Mouse (Mus musculus): ENCODE results near the gene Perp.
A peak's percentile ranks its signal among the peaks of the same experiment; 100 is the strongest.

DNA sequence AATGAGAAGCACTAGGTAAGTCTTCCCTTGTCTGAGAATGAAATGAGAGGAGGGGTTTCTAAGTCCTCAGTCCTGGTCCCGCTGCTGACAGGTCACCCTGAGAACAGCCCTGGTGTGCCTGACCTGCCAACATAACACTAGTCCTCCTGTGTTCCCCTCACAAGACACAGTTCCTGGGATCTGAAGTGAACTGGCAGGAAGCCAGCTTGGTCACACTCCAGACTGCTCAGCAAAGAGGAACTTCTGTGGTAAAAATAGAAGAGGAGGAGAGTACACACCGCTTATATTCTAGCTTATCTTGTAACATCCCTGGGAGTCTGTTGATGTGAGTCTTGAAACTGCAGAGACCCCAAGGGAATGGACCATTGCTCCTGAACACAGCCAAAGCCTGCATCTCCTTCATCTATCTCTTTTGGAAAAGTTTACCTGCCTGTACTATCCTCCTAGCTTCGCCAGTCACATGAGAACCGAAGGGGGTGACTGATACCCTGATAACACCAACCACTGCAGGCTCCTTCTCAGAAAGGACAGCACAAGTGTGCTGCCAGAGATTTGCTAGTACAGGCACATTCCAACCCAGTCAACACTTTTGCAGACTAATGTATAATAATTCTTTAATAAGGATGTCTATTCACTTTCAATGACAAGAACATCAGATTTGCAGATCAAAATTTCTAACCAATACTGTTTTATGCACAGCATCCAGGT lies 42.3 kb downstream of the Perp start:
- TF ChIP-seq POLR2A (IDR thresholded peaks at IDR 0.05; ENCODE audit: insufficient read depth, low read depth, low read length) (peak; percentile 59; the same call in 1 of the 2 replicates), CTCF (IDR thresholded peaks at IDR 0.05) (no peak)

All from heart, adult 2 months (tissue).